Mouse (Mus musculus): ENCODE data around the gene Miga1. TPM values are rescaled to one million over a fixed set of nuclear protein-coding genes. Genes with fewer than 3 reads are reported as not detected.
A peak's percentile ranks its signal among the peaks of the same experiment; 100 is the strongest.

Miga1 gene
- polyA plus RNA-seq, 1 experiment from 2014 or later: 16.7 TPM

- H3K4me2 ChIP-seq: no peak overlapping the region
- H3K4me1 ChIP-seq (ENCODE audit: control insufficient read depth, insufficient read depth, low read length): no peaks in the 10 kb centered on the region
- H3K9me3 ChIP-seq (replicated peaks; ENCODE audit: control insufficient read depth, low read length): no peaks in the 10 kb centered on the region
- H3K27ac ChIP-seq (ENCODE audit: low read depth, low read length): no peak overlapping the region
- WGBS (ENCODE audit: insufficient replicate concordance): 85% methylated on average over 5 of the region's 5 CpGs
- ATAC-seq (replicated peaks; ENCODE audit: insufficient number of reproducible peaks, low FRiP score, low TSS enrichment): no peak
- no peak overlapping the region for H3K9ac ChIP-seq (ENCODE audit: low read depth, low read length)
- H3K36me3 ChIP-seq (ENCODE audit: control insufficient read depth, insufficient read depth, low read length): peaks cover 6% of the 10 kb centered on the region
- H3K4me3 ChIP-seq (ENCODE audit: low read depth, low read length): no peak overlapping the region
- no peaks in the 10 kb centered on the region for H3K27me3 ChIP-seq (ENCODE audit: control insufficient read depth, insufficient read depth, low read length)
Measured at GRCm38 (mm10) chr3:152284759-152285158, 55.4 kb downstream of the Miga1 start.

GRCm38 (mm10) chr3:152284306-152284705, 55.9 kb downstream of the Miga1 start:
- 98% methylated on average over 1 of the region's 1 CpGs for WGBS (ENCODE audit: insufficient replicate concordance)
- Histone ChIP-seq H3K9ac (ENCODE audit: low read depth, low read length) (no peak overlapping the region), H3K27me3 (ENCODE audit: control insufficient read depth, insufficient read depth, low read length) (no peaks in the 10 kb centered on the region), H3K4me3 (ENCODE audit: low read depth, low read length) (no peak overlapping the region), H3K4me2 (no peak overlapping the region), H3K27ac (ENCODE audit: low read depth, low read length) (no peak overlapping the region), H3K36me3 (ENCODE audit: control insufficient read depth, insufficient read depth, low read length) (peaks cover 6% of the 10 kb centered on the region), H3K9me3 (replicated peaks; ENCODE audit: control insufficient read depth, low read length) (no peaks in the 10 kb centered on the region), H3K4me1 (ENCODE audit: control insufficient read depth, insufficient read depth, low read length) (no peaks in the 10 kb centered on the region)
- no peak for ATAC-seq (replicated peaks; ENCODE audit: insufficient number of reproducible peaks, low FRiP score, low TSS enrichment)

- 29% methylated on average over 3 of the region's 3 CpGs for WGBS (ENCODE audit: insufficient replicate concordance)
- no peak overlapping the region for H3K4me2 ChIP-seq
- no peak overlapping the region for H3K27ac ChIP-seq (ENCODE audit: low read depth, low read length)
- no peaks in the 10 kb centered on the region for H3K4me1 ChIP-seq (ENCODE audit: control insufficient read depth, insufficient read depth, low read length)
- H3K9ac ChIP-seq (ENCODE audit: low read depth, low read length): no peak overlapping the region
- peaks cover 4% of the 10 kb centered on the region for H3K36me3 ChIP-seq (ENCODE audit: control insufficient read depth, insufficient read depth, low read length)
- ATAC-seq (replicated peaks; ENCODE audit: insufficient number of reproducible peaks, low FRiP score, low TSS enrichment): no peak
- no peaks in the 10 kb centered on the region for H3K27me3 ChIP-seq (ENCODE audit: control insufficient read depth, insufficient read depth, low read length)
- H3K9me3 ChIP-seq (replicated peaks; ENCODE audit: control insufficient read depth, low read length): no peaks in the 10 kb centered on the region
- no peak overlapping the region for H3K4me3 ChIP-seq (ENCODE audit: low read depth, low read length)
Measured at GRCm38 (mm10) chr3:152282126-152282525, 58.1 kb downstream of the Miga1 start.

- 42% methylated on average over 2 of the region's 2 CpGs for whole genome bisulfite sequencing (ENCODE audit: insufficient replicate concordance)
- no peak for ATAC-seq (replicated peaks; ENCODE audit: insufficient number of reproducible peaks, low FRiP score, low TSS enrichment)
- H3K9me3 ChIP-seq (replicated peaks; ENCODE audit: control insufficient read depth, low read length): no peaks in the 10 kb centered on the region
- peaks cover 2% of the 10 kb centered on the region for H3K4me1 ChIP-seq (ENCODE audit: control insufficient read depth, insufficient read depth, low read length)
- H3K36me3 ChIP-seq (ENCODE audit: control insufficient read depth, insufficient read depth, low read length): peaks cover 3% of the 10 kb centered on the region; the same call in 1 of the 2 replicates
- H3K4me3 ChIP-seq (ENCODE audit: low read depth, low read length): no peak overlapping the region
- no peak overlapping the region for H3K9ac ChIP-seq (ENCODE audit: low read depth, low read length)
- no peaks in the 10 kb centered on the region for H3K27me3 ChIP-seq (ENCODE audit: control insufficient read depth, insufficient read depth, low read length)
- H3K27ac ChIP-seq (ENCODE audit: low read depth, low read length): no peak overlapping the region; the same call in 1 of the 2 replicates
- H3K4me2 ChIP-seq: no peak overlapping the region
Measured at GRCm38 (mm10) chr3:152278431-152278830, 61.8 kb downstream of the Miga1 start.

GRCm38 (mm10) chr3:152277912-152278311, 62.3 kb downstream of the Miga1 start:
- Histone ChIP-seq H3K4me1 (ENCODE audit: control insufficient read depth, insufficient read depth, low read length) (peaks cover 5% of the 10 kb centered on the region), H3K36me3 (ENCODE audit: control insufficient read depth, insufficient read depth, low read length) (peaks cover 3% of the 10 kb centered on the region; the same call in 1 of the 2 replicates), H3K27me3 (ENCODE audit: control insufficient read depth, insufficient read depth, low read length) (no peaks in the 10 kb centered on the region), H3K27ac (ENCODE audit: low read depth, low read length) (no peak overlapping the region; the same call in 1 of the 2 replicates), H3K4me3 (ENCODE audit: low read depth, low read length) (no peak overlapping the region), H3K9ac (ENCODE audit: low read depth, low read length) (no peak overlapping the region), H3K9me3 (replicated peaks; ENCODE audit: control insufficient read depth, low read length) (no peaks in the 10 kb centered on the region), H3K4me2 (no peak overlapping the region)
- no peak for ATAC-seq (replicated peaks; ENCODE audit: insufficient number of reproducible peaks, low FRiP score, low TSS enrichment)
- 82% methylated on average over 2 of the region's 2 CpGs for WGBS (ENCODE audit: insufficient replicate concordance)

GRCm38 (mm10) chr3:152276935-152277334, 63.3 kb downstream of the Miga1 start:
- Histone ChIP-seq H3K4me3 (ENCODE audit: low read depth, low read length) (no peak overlapping the region), H3K27ac (ENCODE audit: low read depth, low read length) (no peak overlapping the region), H3K36me3 (ENCODE audit: control insufficient read depth, insufficient read depth, low read length) (0 out of 2 replicates have a peak, but pooled peaks cover 3% of the 10 kb centered on the region), H3K27me3 (ENCODE audit: control insufficient read depth, insufficient read depth, low read length) (no peaks in the 10 kb centered on the region), H3K9ac (ENCODE audit: low read depth, low read length) (no peak overlapping the region), H3K4me2 (no peak overlapping the region), H3K9me3 (replicated peaks; ENCODE audit: control insufficient read depth, low read length) (no peaks in the 10 kb centered on the region), H3K4me1 (ENCODE audit: control insufficient read depth, insufficient read depth, low read length) (peaks cover 14% of the 10 kb centered on the region)
- 94% methylated on average over 3 of the region's 3 CpGs for WGBS (ENCODE audit: insufficient replicate concordance)
- no peak for ATAC-seq (replicated peaks; ENCODE audit: insufficient number of reproducible peaks, low FRiP score, low TSS enrichment)

GRCm38 (mm10) chr3:152275008-152275407, 65.2 kb downstream of the Miga1 start:
- H3K36me3 ChIP-seq (ENCODE audit: control insufficient read depth, insufficient read depth, low read length): 0 out of 2 replicates have a peak, but pooled peaks cover 3% of the 10 kb centered on the region
- ATAC-seq (replicated peaks; ENCODE audit: insufficient number of reproducible peaks, low FRiP score, low TSS enrichment): no peak
- H3K9ac ChIP-seq (ENCODE audit: low read depth, low read length): no peak overlapping the region
- peaks cover 21% of the 10 kb centered on the region for H3K4me1 ChIP-seq (ENCODE audit: control insufficient read depth, insufficient read depth, low read length)
- H3K9me3 ChIP-seq (replicated peaks; ENCODE audit: control insufficient read depth, low read length): no peaks in the 10 kb centered on the region
- H3K27me3 ChIP-seq (ENCODE audit: control insufficient read depth, insufficient read depth, low read length): no peaks in the 10 kb centered on the region
- WGBS (ENCODE audit: insufficient replicate concordance): 78% methylated on average over 8 of the region's 8 CpGs
- H3K4me2 ChIP-seq: no peak overlapping the region
- H3K4me3 ChIP-seq (ENCODE audit: low read depth, low read length): no peak overlapping the region
- H3K27ac ChIP-seq (ENCODE audit: low read depth, low read length): no peak overlapping the region

GRCm38 (mm10) chr3:152272974-152273685, 67.1 kb downstream of the Miga1 start:
- ATAC-seq (replicated peaks; ENCODE audit: insufficient number of reproducible peaks, low FRiP score, low TSS enrichment): no peak
- Histone ChIP-seq H3K4me3 (ENCODE audit: low read depth, low read length) (no peak overlapping the region), H3K9ac (ENCODE audit: low read depth, low read length) (0 out of 2 replicates have a peak overlapping the region, but pooled peaks have one; percentile 34), H3K27me3 (ENCODE audit: control insufficient read depth, insufficient read depth, low read length) (no peaks in the 10 kb centered on the region), H3K4me2 (no peak overlapping the region; the same call in 1 of the 2 replicates), H3K27ac (ENCODE audit: low read depth, low read length) (peak overlapping the region; percentile 57), H3K36me3 (ENCODE audit: control insufficient read depth, insufficient read depth, low read length) (0 out of 2 replicates have a peak, but pooled peaks cover 3% of the 10 kb centered on the region), H3K9me3 (replicated peaks; ENCODE audit: control insufficient read depth, low read length) (no peaks in the 10 kb centered on the region), H3K4me1 (ENCODE audit: control insufficient read depth, insufficient read depth, low read length) (peaks cover 27% of the 10 kb centered on the region)
- WGBS (ENCODE audit: insufficient replicate concordance): 71% methylated on average over 20 of the region's 20 CpGs

- Histone ChIP-seq H3K9me3 (replicated peaks; ENCODE audit: control insufficient read depth, low read length) (no peaks in the 10 kb centered on the region), H3K27me3 (ENCODE audit: control insufficient read depth, insufficient read depth, low read length) (no peaks in the 10 kb centered on the region), H3K4me2 (no peak overlapping the region), H3K4me1 (ENCODE audit: control insufficient read depth, insufficient read depth, low read length) (peaks cover 27% of the 10 kb centered on the region), H3K4me3 (ENCODE audit: low read depth, low read length) (no peak overlapping the region), H3K27ac (ENCODE audit: low read depth, low read length) (no peak overlapping the region), H3K9ac (ENCODE audit: low read depth, low read length) (no peak overlapping the region), H3K36me3 (ENCODE audit: control insufficient read depth, insufficient read depth, low read length) (0 out of 2 replicates have a peak, but pooled peaks cover 3% of the 10 kb centered on the region)
- 67% methylated on average over 6 of the region's 6 CpGs for WGBS (ENCODE audit: insufficient replicate concordance)
- ATAC-seq (replicated peaks; ENCODE audit: insufficient number of reproducible peaks, low FRiP score, low TSS enrichment): no peak
Measured at GRCm38 (mm10) chr3:152271876-152272275, 68.3 kb downstream of the Miga1 start.

Data from heart, embryonic 11.5 days (tissue).